Mouse (Mus musculus) midbrain, embryonic 14.5 days (tissue): Measurements from ENCODE around the gene Fam57b. TPM values are rescaled to one million over a fixed set of nuclear protein-coding genes. Genes with fewer than 3 reads are reported as not detected.

Experiments
- ATAC-seq: fragments of 200-750 bp; cut with Nextera tagmentation; 2 replicates; pipeline ENCODE4 v1.8.0; 2017; ENCODE audit warnings: moderate number of reproducible peaks, moderate library complexity; ENCODE audit not compliant: low FRiP score, low TSS enrichment
- DNase-seq: peaks from one replicate; pipeline ENCODE4 v3.0.0-alpha.2; 2015
- H3K27ac ChIP-seq: fragments of 300-500 bp; sonication (generic); replicated peaks from 2 replicates; pipeline ENCODE4 v1.5.1; 2014; ENCODE audit warnings: mild to moderate bottlenecking, low read depth, low read length, moderate library complexity
- H3K27me3 ChIP-seq: fragments of 300-500 bp; sonication (generic); 2 replicates; pipeline ENCODE4 v1.6.1; 2014; ENCODE audit warnings: low read length, control low read depth, mixed read lengths; ENCODE audit not compliant: control insufficient read depth, insufficient read depth
- H3K36me3 ChIP-seq: fragments of 300-500 bp; sonication (generic); 2 replicates; pipeline ENCODE4 v1.6.1; 2014; ENCODE audit warnings: low read length, control low read depth; ENCODE audit not compliant: control insufficient read depth, insufficient read depth
- H3K4me1 ChIP-seq: fragments of 300-500 bp; sonication (generic); 2 replicates; pipeline ENCODE4 v1.6.1; 2014; ENCODE audit warnings: mild to moderate bottlenecking, antibody characterized with exemption, low read length, control low read depth; ENCODE audit not compliant: control insufficient read depth, insufficient read depth
- H3K4me2 ChIP-seq: fragments of 300-500 bp; sonication (generic); 2 replicates; pipeline ENCODE4 v1.6.1; 2014; ENCODE audit warnings: mild to moderate bottlenecking, low read length, moderate library complexity
- H3K4me3 ChIP-seq: fragments of 300-500 bp; sonication (generic); replicated peaks from 2 replicates; pipeline ENCODE4 v1.5.1; 2014; ENCODE audit warnings: low read depth, low read length
- H3K9ac ChIP-seq: fragments of 300-500 bp; sonication (generic); replicated peaks from 2 replicates; pipeline ENCODE4 v1.6.1; 2014; ENCODE audit warnings: mild to moderate bottlenecking, low read length, moderate library complexity
- H3K9me3 ChIP-seq: fragments of 300-500 bp; sonication (generic); 2 replicates; pipeline ENCODE4 v1.6.1; 2016; ENCODE audit warnings: low read length, control low read depth, mixed read lengths; ENCODE audit not compliant: control insufficient read depth
- WGBS: fragments of 180-500 bp; shearing (Covaris S2); extraction: QIAGEN DNeasy Blood & Tissue Kit; methylation state at CpG from one replicate; pipeline ENCODE4 v1.1.7; 2014; 5-methylcytosine and 5-hydroxymethylcytosine counted together
- polyA plus RNA-seq: library from polyadenylated mRNA; unstranded; fragments of >200 nt; fragmentation: Nextera tagmentation; extraction: Ambion mirVana; gene quantifications from 2 replicates; pipeline ENCODE4 v1.2.1, GENCODE M21; 2014

The Fam57b gene
- polyA plus RNA-seq, 1 experiment from 2014 or later: 51.6 TPM

DNA sequence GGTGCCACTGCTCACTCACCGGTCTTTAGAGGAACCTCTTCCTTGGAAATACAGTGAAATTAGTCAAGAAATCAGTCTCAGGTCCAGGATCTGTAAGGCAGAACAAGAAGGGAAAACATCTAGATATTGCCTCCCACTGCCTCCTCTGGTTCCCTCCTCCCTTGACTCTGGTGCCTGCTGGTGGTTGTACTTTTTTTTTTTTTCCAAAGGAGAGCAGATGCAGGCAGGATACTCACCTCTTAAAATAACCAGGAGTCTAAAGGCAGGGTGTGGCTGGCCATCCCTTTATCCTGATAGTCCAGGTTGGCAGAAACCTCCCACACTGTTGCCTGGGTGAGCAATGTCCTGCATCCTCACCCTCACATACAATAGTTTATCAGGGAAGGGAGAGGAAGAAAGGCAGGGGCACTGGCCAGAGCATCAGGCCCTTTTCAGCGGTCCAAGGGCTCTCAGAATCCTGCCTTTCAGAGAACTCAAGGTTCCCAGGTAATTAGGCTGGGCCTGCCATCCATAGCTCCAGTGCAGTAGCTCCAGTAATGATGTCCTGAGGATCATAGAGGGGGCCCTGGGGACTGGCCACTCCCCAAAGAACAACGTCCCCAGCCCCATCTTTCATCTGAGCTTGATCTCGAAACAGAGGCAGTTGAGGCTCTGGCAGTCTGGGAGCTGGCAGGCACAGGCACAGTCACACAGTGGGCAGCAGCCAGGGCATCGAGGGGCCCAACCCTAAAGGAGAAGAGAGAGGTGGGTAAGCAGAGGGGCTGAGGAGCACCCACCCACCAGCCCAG, 3.0 kb downstream of the Fam57b start:
- H3K4me3 ChIP-seq: peak overlapping the region; percentile 79
- peak overlapping the region; percentile 84 for H3K4me2 ChIP-seq
- WGBS: 53% methylated on average over 5 of the region's 5 CpGs
- ATAC-seq (no peak), DNase-seq (no peak)
- H3K36me3 ChIP-seq: peaks cover 17% of the 10 kb centered on the region
- H3K27ac ChIP-seq: peak overlapping the region; percentile 96
- H3K27me3 ChIP-seq: no peaks in the 10 kb centered on the region
- peak overlapping the region; percentile 72 for H3K9ac ChIP-seq
- H3K9me3 ChIP-seq: no peaks in the 10 kb centered on the region
- peaks cover 24% of the 10 kb centered on the region for H3K4me1 ChIP-seq

DNA sequence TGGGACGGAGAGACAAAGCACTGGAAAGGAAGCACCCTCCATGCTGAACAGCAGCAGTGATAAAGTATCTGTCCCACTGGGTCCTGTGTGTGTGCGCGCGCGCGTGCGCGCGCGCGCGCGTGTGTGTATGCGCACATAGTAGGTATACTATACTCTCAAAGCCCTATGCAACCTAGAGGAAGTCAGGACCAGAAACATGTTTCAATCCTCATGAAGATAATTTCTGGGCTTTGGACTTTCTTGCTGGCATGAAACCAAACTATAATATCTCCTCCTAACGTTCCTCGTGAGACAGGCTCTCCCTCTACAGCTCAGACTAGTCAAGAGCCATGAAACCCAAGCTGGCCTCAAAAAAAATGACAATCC, 3.6 kb downstream of the Fam57b start:
- peaks cover 11% of the 10 kb centered on the region for H3K36me3 ChIP-seq
- ATAC-seq (no peak), DNase-seq (no peak)
- WGBS: 97% methylated on average over 16 of the region's 16 CpGs
- H3K4me2 ChIP-seq: no peak overlapping the region
- H3K27ac ChIP-seq: no peak overlapping the region
- H3K9ac ChIP-seq: no peak overlapping the region
- H3K27me3 ChIP-seq: no peaks in the 10 kb centered on the region
- H3K4me3 ChIP-seq: no peak overlapping the region
- H3K9me3 ChIP-seq: no peaks in the 10 kb centered on the region
- H3K4me1 ChIP-seq: peaks cover 24% of the 10 kb centered on the region

GRCm38 (mm10) chr7:126802134-126802889, 4.8 kb downstream of the Fam57b start:
- ATAC-seq (no peak), DNase-seq (no peak)
- Histone ChIP-seq H3K4me2 (no peak overlapping the region), H3K4me3 (no peak overlapping the region), H3K36me3 (no peaks in the 10 kb centered on the region), H3K27ac (no peak overlapping the region), H3K4me1 (peaks cover 18% of the 10 kb centered on the region), H3K9me3 (no peaks in the 10 kb centered on the region), H3K27me3 (no peaks in the 10 kb centered on the region), H3K9ac (no peak overlapping the region)
- 93% methylated on average over 11 of the region's 11 CpGs for WGBS

DNA sequence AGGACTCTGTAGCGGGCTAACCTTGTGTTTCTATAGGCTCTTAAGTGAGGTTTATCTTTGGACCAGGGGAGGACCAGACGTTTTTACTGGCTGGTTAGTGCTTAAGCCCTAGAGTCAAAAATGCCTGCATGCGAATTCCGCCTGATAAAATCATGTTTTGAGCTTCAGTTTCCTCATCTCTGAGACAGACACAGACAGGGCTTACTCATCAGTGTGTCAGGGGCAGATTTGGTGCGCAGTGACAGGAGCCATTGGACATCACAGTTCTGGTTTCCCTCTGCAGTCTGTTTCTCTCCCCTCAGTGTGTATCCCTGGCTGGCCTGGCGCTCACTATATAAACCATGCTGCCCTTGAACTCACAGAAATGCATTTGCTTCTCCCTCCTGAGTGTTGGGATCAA, 5.7 kb downstream of the Fam57b start:
- Histone ChIP-seq H3K4me1 (peaks cover 14% of the 10 kb centered on the region), H3K27me3 (no peaks in the 10 kb centered on the region), H3K9ac (no peak overlapping the region), H3K9me3 (no peaks in the 10 kb centered on the region), H3K4me3 (no peak overlapping the region), H3K4me2 (no peak overlapping the region), H3K36me3 (no peaks in the 10 kb centered on the region), H3K27ac (no peak overlapping the region)
- DNase-seq (no peak), ATAC-seq (no peak)
- WGBS: 95% methylated on average over 6 of the region's 6 CpGs

- Histone ChIP-seq H3K36me3 (no peaks in the 10 kb centered on the region), H3K9me3 (no peaks in the 10 kb centered on the region), H3K4me3 (no peak overlapping the region), H3K4me1 (peaks cover 17% of the 10 kb centered on the region), H3K27me3 (no peaks in the 10 kb centered on the region), H3K4me2 (no peak overlapping the region), H3K27ac (no peak overlapping the region), H3K9ac (no peak overlapping the region)
- DNase-seq (no peak), ATAC-seq (no peak)
Measured at GRCm38 (mm10) chr7:126803751-126804150, 6.3 kb downstream of the Fam57b start.

DNA sequence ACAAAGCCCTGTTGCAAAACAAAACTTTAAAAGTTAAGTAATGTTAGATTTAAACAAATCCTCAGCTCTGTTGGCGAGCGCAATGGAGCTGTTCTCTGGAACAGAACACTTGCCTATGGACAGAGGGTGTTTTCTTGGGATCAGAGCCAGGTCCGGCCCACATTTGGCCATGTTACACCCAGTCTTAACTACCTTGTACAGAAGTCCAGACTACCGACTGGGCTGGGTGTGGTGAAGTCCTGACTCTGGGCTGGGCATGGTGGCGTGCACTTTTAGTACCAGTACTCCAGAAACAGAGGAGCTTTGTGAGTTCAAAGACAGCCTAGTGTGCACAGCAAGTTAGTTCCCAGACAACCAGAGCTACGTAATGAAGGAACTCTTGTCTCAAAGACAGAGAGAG, 9.5 kb downstream of the Fam57b start:
- DNase-seq (no peak), ATAC-seq (no peak)
- Histone ChIP-seq H3K4me2 (no peak overlapping the region), H3K4me3 (no peak overlapping the region), H3K27me3 (no peaks in the 10 kb centered on the region), H3K4me1 (peaks cover 13% of the 10 kb centered on the region), H3K9ac (no peak overlapping the region), H3K36me3 (no peaks in the 10 kb centered on the region), H3K27ac (no peak overlapping the region), H3K9me3 (no peaks in the 10 kb centered on the region)
- 93% methylated on average over 6 of the region's 6 CpGs for WGBS

GRCm38 (mm10) chr7:126807405-126807804, 9.9 kb downstream of the Fam57b start:
- no peak overlapping the region for H3K27ac ChIP-seq
- H3K36me3 ChIP-seq: no peaks in the 10 kb centered on the region
- no peak overlapping the region for H3K4me3 ChIP-seq
- no peak for DNase-seq
- H3K4me2 ChIP-seq: no peak overlapping the region
- WGBS: 72% methylated on average over 4 of the region's 4 CpGs
- peaks cover 13% of the 10 kb centered on the region for H3K4me1 ChIP-seq
- H3K9ac ChIP-seq: no peak overlapping the region
- no peak for ATAC-seq
- no peaks in the 10 kb centered on the region for H3K27me3 ChIP-seq
- no peaks in the 10 kb centered on the region for H3K9me3 ChIP-seq

GRCm38 (mm10) chr7:126808703-126809455, 11.4 kb downstream of the Fam57b start:
- Histone ChIP-seq H3K4me3 (peak overlapping the region; percentile 68), H3K4me2 (peak overlapping the region; percentile 89), H3K36me3 (no peaks in the 10 kb centered on the region), H3K27ac (peak overlapping the region; percentile 66), H3K4me1 (peaks cover 13% of the 10 kb centered on the region), H3K27me3 (no peaks in the 10 kb centered on the region), H3K9me3 (no peaks in the 10 kb centered on the region), H3K9ac (peak overlapping the region; percentile 74)
- ATAC-seq: peak; percentile 91
- WGBS: under 1% methylated on average over 43 of the region's 43 CpGs
- peak; percentile 92 for DNase-seq
